Mouse (Mus musculus) erythroblast, embryonic 14.5 days (primary cell): ENCODE results near the gene Chchd3. TPM values are rescaled to one million over a fixed set of nuclear protein-coding genes. Genes with fewer than 3 reads are reported as not detected.

Experiments
- H3K27me3 ChIP-seq: 2 replicates; pipeline ENCODE4 v1.6.1; 2012; ENCODE audit warnings: inconsistent platforms; ENCODE audit not compliant: control insufficient read depth
- H3K36me3 ChIP-seq: 2 replicates; pipeline ENCODE4 v1.6.1; 2012; ENCODE audit warnings: mild to moderate bottlenecking, inconsistent platforms; ENCODE audit not compliant: control insufficient read depth
- H3K4me1 ChIP-seq: 2 replicates; pipeline ENCODE4 v1.6.1; 2012; ENCODE audit warnings: inconsistent platforms; ENCODE audit not compliant: control insufficient read depth
- H3K4me3 ChIP-seq: replicated peaks from 2 replicates; pipeline ENCODE3; 2012; ENCODE audit warnings: moderate library complexity, mild to moderate bottlenecking, inconsistent platforms
- H3K9me3 ChIP-seq: 2 replicates; pipeline ENCODE4 v1.6.1; 2012; ENCODE audit warnings: low read length, inconsistent platforms, mixed read lengths; ENCODE audit not compliant: control insufficient read depth
- GATA1 ChIP-seq: IDR thresholded peaks from 2 replicates; pipeline ENCODE4 v1.6.1; 2012; ENCODE audit warnings: low read length, inconsistent platforms, mixed read lengths
- TAL1 ChIP-seq: IDR thresholded peaks from 3 replicates; pipeline ENCODE4 v1.6.1; 2012; ENCODE audit warnings: low read length, inconsistent platforms, mixed read lengths
- polyA plus RNA-seq: library from polyadenylated mRNA; stranded (reverse); fragments of >175 nt; gene quantifications from 2 replicates; pipeline ENCODE4 v1.2.3, GENCODE M21; 2012

Gene Chchd3
- polyA plus RNA-seq, 1 experiment = 13.0 TPM

DNA sequence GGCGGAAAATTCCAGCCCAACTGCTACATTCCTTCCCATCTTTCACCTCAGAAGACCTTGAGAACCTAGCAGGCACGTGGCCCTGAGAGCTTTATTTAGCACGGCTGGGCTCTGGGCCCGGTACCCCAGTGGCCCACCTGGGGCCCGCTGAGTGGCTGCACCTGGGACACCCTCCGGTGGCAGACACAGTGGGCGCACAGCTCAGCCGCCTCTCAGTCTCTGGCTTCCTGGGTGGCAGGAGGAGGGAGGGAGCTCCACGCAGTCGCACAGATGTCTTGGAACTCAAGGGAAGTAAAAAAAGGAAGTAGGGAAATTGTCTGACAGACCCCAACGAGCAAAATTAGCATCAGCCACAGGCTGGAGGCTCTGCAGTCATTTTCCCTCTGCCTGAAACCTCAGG, 279.5 kb downstream of the Chchd3 start:
- no peaks in the 10 kb centered on the region for H3K4me1 ChIP-seq
- no peak overlapping the region for H3K4me3 ChIP-seq
- H3K27me3 ChIP-seq = peaks cover 4% of the 10 kb centered on the region
- H3K9me3 ChIP-seq = no peaks in the 10 kb centered on the region
- no peak for TF ChIP-seq GATA1
- no peaks in the 10 kb centered on the region for H3K36me3 ChIP-seq

DNA sequence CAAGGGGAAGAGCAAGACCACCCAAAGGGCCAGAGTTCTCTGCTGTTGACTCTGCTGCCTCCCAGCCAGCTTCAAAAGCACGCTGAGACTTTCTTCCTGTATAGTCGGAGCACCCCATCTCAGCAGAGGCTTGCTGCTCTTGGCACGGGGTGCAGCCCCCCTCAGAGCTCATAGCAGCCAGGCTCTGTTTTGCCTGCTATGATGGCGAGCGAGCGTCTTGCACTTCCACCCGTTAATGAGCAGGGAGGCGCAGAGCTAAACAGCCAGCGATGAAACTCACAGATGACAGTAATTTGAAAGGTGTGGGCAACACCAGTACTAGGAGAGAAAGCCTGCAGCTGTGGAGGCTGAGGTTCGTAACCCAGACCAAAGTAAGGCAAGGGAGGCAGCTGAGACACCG, 283.7 kb downstream of the Chchd3 start:
- H3K4me1 ChIP-seq = no peaks in the 10 kb centered on the region
- TF ChIP-seq TAL1 (no peak), GATA1 (no peak)
- peaks cover 4% of the 10 kb centered on the region for H3K27me3 ChIP-seq
- H3K4me3 ChIP-seq = no peak overlapping the region
- H3K36me3 ChIP-seq = no peaks in the 10 kb centered on the region
- H3K9me3 ChIP-seq = no peaks in the 10 kb centered on the region

- no peaks in the 10 kb centered on the region for H3K4me1 ChIP-seq
- no peaks in the 10 kb centered on the region for H3K9me3 ChIP-seq
- no peaks in the 10 kb centered on the region for H3K27me3 ChIP-seq
- no peak for TF ChIP-seq TAL1
- TF ChIP-seq GATA1 = no peak
- H3K36me3 ChIP-seq = no peaks in the 10 kb centered on the region
- H3K4me3 ChIP-seq = no peak overlapping the region
These were observed 305.5 kb downstream of the Chchd3 start for GRCm38 (mm10) chr6:32754524-32754923.

- no peaks in the 10 kb centered on the region for H3K4me1 ChIP-seq
- H3K4me3 ChIP-seq = no peak overlapping the region
- TF ChIP-seq GATA1 (no peak), TAL1 (no peak)
- H3K27me3 ChIP-seq = no peaks in the 10 kb centered on the region
- no peaks in the 10 kb centered on the region for H3K9me3 ChIP-seq
- no peaks in the 10 kb centered on the region for H3K36me3 ChIP-seq
These were observed 310.2 kb downstream of the Chchd3 start for GRCm38 (mm10) chr6:32749821-32750220.

- no peaks in the 10 kb centered on the region for H3K27me3 ChIP-seq
- H3K9me3 ChIP-seq = no peaks in the 10 kb centered on the region
- no peaks in the 10 kb centered on the region for H3K4me1 ChIP-seq
- no peak overlapping the region for H3K4me3 ChIP-seq
- H3K36me3 ChIP-seq = no peaks in the 10 kb centered on the region
- TF ChIP-seq GATA1 = no peak
- TF ChIP-seq TAL1 = no peak
These were observed 311.3 kb downstream of the Chchd3 start for GRCm38 (mm10) chr6:32748777-32749176.

DNA sequence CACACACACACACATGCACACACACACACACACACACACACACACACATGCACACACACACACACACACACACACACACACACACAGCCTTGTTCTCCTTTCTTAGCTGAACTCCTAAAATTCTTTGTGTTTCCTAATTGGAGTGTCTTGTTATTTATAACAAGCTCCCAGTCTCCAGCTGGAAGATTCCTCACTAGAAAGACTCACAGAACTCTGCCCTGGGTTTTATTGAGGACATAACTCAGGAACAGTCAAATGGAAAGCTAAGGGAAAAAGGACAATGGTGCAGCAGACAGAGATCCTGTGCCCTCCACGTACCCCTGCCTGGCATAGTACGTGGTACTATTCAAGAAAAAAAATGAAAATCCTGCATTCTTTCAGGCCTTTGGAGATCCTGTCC, 312.7 kb downstream of the Chchd3 start:
- Histone ChIP-seq H3K9me3 (no peaks in the 10 kb centered on the region), H3K27me3 (no peaks in the 10 kb centered on the region), H3K4me3 (no peak overlapping the region), H3K4me1 (no peaks in the 10 kb centered on the region), H3K36me3 (no peaks in the 10 kb centered on the region)
- no peak for TF ChIP-seq TAL1
- TF ChIP-seq GATA1 = no peak

Other genes starting within 250 kb of the Chchd3 start
- 0.54 and 0.65 TPM in 2 replicates for gene Exoc4, start 188.8 kb upstream of the Chchd3 start, polyA plus RNA-seq